Mouse (Mus musculus): Measurements from ENCODE around the gene Chn2.

The Chn2 gene

GRCm38 (mm10) chr6:54039357-54039804 is at the start of gene Chn2:
Chn2 (plus strand) TSS chr6:54039554.
- DNase-seq = peak; percentile 69 to 83

- no peak for DNase-seq
Measured at GRCm38 (mm10) chr6:53992386-53992785, 47.0 kb upstream of the Chn2 start.

GRCm38 (mm10) chr6:53995519-53995918 is 43.8 kb upstream of the Chn2 start:
- peak; percentile 26 to 81 for DNase-seq

- DNase-seq = no peak
Measured at GRCm38 (mm10) chr6:53996226-53996955, 43.0 kb upstream of the Chn2 start.

- DNase-seq = no peak
Measured at GRCm38 (mm10) chr6:54005302-54005701, 34.1 kb upstream of the Chn2 start.

GRCm38 (mm10) chr6:54008448-54009120 is 30.8 kb upstream of the Chn2 start:
- no peak for DNase-seq

GRCm38 (mm10) chr6:54009293-54009692 is 30.1 kb upstream of the Chn2 start:
- no peak for DNase-seq

- no peak for DNase-seq
Measured at GRCm38 (mm10) chr6:54010362-54010761, 29.0 kb upstream of the Chn2 start.

- DNase-seq = no peak
Measured at GRCm38 (mm10) chr6:54012163-54012562, 27.2 kb upstream of the Chn2 start.

GRCm38 (mm10) chr6:54018038-54018437 is 21.3 kb upstream of the Chn2 start:
- no peak for DNase-seq

DNA sequence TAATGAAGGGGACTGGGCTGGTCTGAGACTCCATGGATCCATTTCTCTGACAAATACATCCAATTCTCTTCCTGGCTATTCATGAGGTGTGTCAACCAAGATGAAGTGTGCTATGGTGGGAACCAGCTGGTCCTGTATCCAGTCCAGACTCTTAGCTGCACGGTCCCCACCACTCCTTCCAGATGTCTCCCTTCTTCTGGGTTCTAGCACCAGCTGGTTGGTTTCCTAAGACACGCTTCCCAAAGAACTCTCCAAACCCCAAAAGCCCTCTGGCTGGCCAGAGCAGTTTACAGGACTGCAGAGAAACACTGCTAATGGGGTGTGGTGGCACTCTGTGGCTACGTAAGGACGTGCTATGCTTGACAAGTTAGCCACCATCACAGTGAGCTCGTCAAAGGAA is 20.5 kb upstream of the Chn2 start:
- peak; percentile 75 to 87 for DNase-seq

DNA sequence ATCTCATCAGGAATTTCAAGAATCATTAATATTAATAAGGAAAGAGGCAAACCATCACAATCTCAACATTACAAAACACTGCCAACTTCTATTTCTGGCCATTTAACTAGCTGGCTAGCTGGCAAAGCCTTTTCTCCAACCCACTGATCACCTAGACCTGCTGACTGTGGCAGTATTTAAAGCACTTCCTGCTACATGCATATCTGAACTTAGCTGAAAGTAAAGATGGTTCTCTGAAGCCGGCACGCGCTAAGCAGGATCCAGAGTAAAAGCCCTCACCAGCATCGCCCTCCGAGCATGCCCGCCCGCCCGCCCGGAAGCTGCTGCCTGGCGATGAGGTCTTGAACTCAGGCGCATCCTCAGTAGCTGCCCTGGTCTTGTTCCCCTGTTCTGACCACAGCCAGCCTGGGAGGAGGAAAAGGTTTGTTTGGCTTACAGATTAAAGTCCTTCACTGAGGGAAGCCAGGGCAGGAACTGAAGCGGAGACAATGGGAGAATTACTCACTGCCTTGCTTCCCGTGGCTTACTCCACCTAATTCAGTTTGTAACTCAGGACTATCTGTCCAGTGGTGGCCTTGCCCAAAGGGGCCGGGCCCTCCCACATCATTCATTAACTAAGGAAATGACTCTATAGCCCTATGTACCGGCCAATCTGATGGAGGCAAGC is 18.1 kb upstream of the Chn2 start:
- DNase-seq = peak; percentile 49 to 77

DNA sequence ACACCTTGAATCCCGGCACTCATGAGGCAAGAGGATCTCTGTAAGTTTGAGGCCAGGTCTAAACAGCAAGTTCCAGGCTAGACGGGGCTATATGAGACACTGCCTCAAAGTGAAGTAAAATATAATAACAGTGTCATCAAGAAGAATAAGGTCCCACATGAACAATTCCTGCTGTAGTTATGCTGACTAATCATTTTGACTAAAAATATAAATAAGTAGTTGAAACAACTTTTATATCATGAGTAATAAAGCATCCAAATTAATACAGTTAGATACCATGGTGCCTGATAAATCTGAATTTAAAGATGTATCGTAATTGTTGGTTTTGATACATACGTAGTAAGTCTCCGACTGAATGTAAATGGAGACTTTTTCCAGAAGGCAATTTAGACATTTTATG is 15.5 kb upstream of the Chn2 start:
- DNase-seq = no peak

- no peak for DNase-seq
Measured at GRCm38 (mm10) chr6:54028706-54029105, 10.6 kb upstream of the Chn2 start.

GRCm38 (mm10) chr6:54030351-54030750 is 9.0 kb upstream of the Chn2 start:
- no peak for DNase-seq

GRCm38 (mm10) chr6:54030776-54031175 is 8.6 kb upstream of the Chn2 start:
- peak in 1 of 2 experiments; percentile 65 for DNase-seq

GRCm38 (mm10) chr6:54034471-54034870 is 4.9 kb upstream of the Chn2 start:
- peak; percentile 75 to 80 for DNase-seq

- DNase-seq = no peak
Measured at GRCm38 (mm10) chr6:54035548-54035947, 3.8 kb upstream of the Chn2 start.

DNA sequence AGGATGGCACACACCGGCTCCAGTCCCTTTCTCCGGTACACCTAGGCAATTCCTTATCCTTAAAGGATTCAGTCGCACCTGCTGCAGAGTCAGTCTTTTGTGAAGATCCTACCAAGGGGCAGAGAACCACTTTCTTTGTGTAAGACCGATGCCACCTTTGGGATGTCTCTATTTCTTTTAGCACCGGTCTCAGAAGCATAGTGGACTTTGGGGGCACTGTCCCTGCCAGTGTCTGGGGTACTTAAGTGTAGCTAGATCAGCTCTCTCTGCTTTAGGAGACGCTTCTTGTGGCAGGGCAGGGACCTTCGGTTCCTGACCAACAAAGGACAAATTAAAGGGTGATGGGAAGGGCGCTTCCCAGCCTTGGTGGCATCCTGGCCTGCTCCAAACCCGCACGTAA is 488 bp upstream of the Chn2 start:
- no peak for DNase-seq

DNA sequence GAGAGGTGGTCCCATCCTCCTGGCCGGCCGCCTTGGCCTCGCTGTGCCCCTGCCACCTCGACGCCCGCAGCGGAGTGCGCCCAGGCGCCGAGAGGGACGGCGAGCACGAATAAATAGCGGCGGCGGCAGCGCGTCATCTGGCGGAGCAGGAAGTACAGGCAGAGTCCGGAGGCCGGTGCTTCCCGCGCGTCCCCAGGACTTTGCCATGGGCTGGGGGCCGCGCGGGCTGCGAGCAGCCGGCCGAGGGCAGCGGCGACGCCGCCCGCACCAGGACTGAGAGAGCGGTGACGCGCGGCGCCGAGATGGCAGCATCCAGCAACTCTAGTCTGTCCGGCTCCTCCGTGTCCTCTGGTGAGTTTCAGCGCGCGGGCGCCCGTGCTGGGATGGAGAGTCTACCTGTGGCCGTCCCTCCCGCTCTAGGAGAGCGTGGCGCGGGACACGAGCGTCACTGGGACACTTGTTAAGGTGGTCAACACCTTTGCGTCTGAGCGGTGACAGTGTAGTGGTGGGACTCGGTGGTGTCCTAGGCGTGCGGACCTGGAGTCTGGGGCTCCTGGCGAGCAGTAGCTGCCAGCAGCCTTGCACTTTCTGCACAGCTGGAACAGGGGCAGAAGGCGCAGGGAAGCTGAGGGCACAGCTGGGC is 572 bp downstream of the Chn2 start:
- peak; percentile 75 to 82 for DNase-seq

DNA sequence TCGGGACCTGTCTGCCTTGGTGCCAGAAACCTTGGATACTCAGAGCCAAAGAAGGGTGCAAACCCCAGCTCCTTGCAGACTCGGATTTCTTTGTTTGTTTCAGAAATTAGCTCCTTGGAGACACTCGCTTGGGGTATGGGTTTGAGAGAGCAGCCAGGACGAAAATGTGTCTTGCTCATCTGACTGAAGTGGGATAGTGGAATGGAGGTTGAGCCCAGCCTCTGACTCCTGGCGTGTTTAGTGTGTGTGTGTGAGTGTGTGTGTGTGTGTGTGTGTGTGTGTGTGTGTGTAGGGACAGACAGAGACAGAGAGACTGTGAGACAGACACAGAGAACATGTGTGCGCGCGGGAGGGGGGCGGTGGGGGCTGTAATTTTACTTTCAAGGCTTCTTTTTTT is 1.1 kb downstream of the Chn2 start:
- DNase-seq = no peak

DNA sequence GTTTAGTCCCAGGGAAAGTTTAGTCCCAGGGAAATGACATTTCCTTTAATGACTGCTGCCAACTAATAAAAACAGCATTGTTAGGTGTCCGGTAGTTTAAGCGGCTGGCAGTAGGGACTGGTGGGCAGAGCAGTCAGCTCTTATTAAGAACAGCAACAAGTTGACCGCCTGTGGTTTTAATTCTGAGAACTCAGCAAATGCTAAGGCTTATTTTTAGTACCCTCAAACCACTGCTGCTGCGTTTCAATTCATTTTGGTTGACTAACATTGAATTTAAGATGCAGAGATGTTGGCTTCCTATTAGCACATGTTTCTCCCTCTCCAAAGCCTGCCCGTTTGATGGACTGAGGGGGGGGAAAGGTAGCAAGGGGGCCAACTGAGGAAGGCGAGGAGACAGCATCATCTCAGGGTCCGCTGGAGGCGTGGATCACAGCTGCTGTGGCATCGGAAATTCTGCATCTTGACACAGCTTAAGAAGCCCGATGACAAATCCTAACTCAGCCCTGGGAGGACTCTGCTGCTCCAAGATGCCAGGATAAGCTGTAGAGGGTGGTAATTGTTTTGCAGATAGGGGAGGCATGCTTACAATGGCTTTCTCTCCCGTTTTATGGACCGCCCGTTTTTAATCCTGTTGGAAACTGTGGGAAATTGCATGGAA is 2.2 kb downstream of the Chn2 start:
- DNase-seq = no peak

- DNase-seq = no peak
Measured at GRCm38 (mm10) chr6:54042142-54042541, 2.8 kb downstream of the Chn2 start.

Measured in lung, postnatal 4 days (tissue).